In genomic region chr6:54242286-54242685, GRCm38 (mm10) we compare ENCODE assay signal across 14 mouse cellular contexts.
A peak's percentile ranks its signal among the peaks of the same experiment; 100 is the strongest.
DNase-seq lines count a peak whose midpoint lies in the region; ATAC-seq and TF ChIP-seq lines count a peak whose summit lies in the region.
"Had no signal": no experiment of that assay in that cellular context is flagged by ENCODE, and none has a peak within 500 bp of the region (broad histone marks: within the 10 kb centered on the region; RNA-seq: fewer than 3 reads in every experiment).

No protein-coding gene starts in this region.

- no peak for TF ChIP-seq EP300 in heart, postnatal 0 days (IDR thresholded peaks at IDR 0.05; ENCODE audit: low read depth)

- H3K9ac ChIP-seq in heart, postnatal 0 days (replicated peaks; ENCODE audit: low read depth, low read length), result no peak overlapping the region
- H3K9ac ChIP-seq: hindbrain, embryonic 12.5 days; limb, embryonic 15.5 days had no signal

- no peak for TF ChIP-seq CTCF in heart, postnatal 0 days (IDR thresholded peaks at IDR 0.05; ENCODE audit: low read depth)

- no peak for ATAC-seq in heart, postnatal 0 days (ENCODE audit: insufficient read depth, low read depth)
- no peak for ATAC-seq in granulocyte monocyte progenitor cell, adult 5-6 weeks (replicated peaks; ENCODE audit: poor library complexity, severe bottlenecking)

- no peak overlapping the region for H3K4me3 ChIP-seq in heart, postnatal 0 days (ENCODE audit: low read depth, low read length)
- H3K4me3 ChIP-seq: erythroblast, embryonic 14.5 days; hindbrain, embryonic 12.5 days; limb, embryonic 15.5 days had no signal

- peak overlapping the region; percentile 38; the same call in 1 of the 2 replicates for H3K4me2 ChIP-seq in heart, postnatal 0 days (ENCODE audit: low read depth, low read length)
- H3K4me2 ChIP-seq: hindbrain, embryonic 12.5 days; limb, embryonic 15.5 days had no signal

- H3K27me3 ChIP-seq in heart, postnatal 0 days (ENCODE audit: control insufficient read depth, insufficient read depth, low read length), result no peaks in the 10 kb centered on the region
- H3K27me3 ChIP-seq: hindbrain, embryonic 12.5 days; limb, embryonic 15.5 days had no signal

- H3K9me3 ChIP-seq in heart, postnatal 0 days (replicated peaks; ENCODE audit: control insufficient read depth, low read length), result no peaks in the 10 kb centered on the region
- H3K9me3 ChIP-seq: limb, embryonic 15.5 days had no signal

- peaks cover 8% of the 10 kb centered on the region for H3K4me1 ChIP-seq in heart, postnatal 0 days (ENCODE audit: control insufficient read depth, insufficient read depth)
- H3K4me1 ChIP-seq: hindbrain, embryonic 12.5 days had no signal

- no peak overlapping the region; the same call in 1 of the 2 replicates for H3K27ac ChIP-seq in heart, postnatal 0 days (ENCODE audit: low read depth)
- H3K27ac ChIP-seq: hindbrain, embryonic 12.5 days; limb, embryonic 15.5 days had no signal

- H3K36me3 ChIP-seq in heart, postnatal 0 days (replicated peaks; ENCODE audit: control insufficient read depth, insufficient read depth, low read length), result no peaks in the 10 kb centered on the region
- H3K36me3 ChIP-seq: G1E; hindbrain, embryonic 12.5 days; limb, embryonic 15.5 days had no signal

- WGBS in heart, postnatal 0 days, result 26% methylated on average over 9 of the region's 9 CpGs

- peak; percentile 36 for DNase-seq in layer of hippocampus, adult 11-12 months (ENCODE audit: low spot score)
- no peak for DNase-seq in layer of hippocampus, postnatal 10 days (ENCODE audit: low spot score in 2 of 2)
- peak; percentile 75 to 84 for DNase-seq in frontal cortex, adult 2 months (ENCODE audit: extremely low spot score in 1 of 2, low spot score in 1 of 2)
- DNase-seq in heart, postnatal 0 days (ENCODE audit: low spot score), result peak; percentile 51
- peak; percentile 17 for DNase-seq in lung, postnatal 25 days (ENCODE audit: low spot score)
- DNase-seq in gastrocnemius, adult 18-20 months (ENCODE audit: low spot score), result no peak
- DNase-seq: adrenal gland, adult 2 months; cerebellum, postnatal 25 days; thymus, postnatal 14 days had no signal

Comparison
In these comparisons a context has a peak if more than half of its experiments do, and no peak if none do; other contexts are left out.
1. DNase-seq: peak in layer of hippocampus, adult 11-12 months (single experiment), frontal cortex, adult 2 months (2 of 2), heart, postnatal 0 days (single experiment) and lung, postnatal 25 days (single experiment); none in layer of hippocampus, postnatal 10 days (0 of 2) and gastrocnemius, adult 18-20 months (single experiment).